Mouse (Mus musculus): ENCODE measurements around the gene Ahr.

Gene Ahr

DNA sequence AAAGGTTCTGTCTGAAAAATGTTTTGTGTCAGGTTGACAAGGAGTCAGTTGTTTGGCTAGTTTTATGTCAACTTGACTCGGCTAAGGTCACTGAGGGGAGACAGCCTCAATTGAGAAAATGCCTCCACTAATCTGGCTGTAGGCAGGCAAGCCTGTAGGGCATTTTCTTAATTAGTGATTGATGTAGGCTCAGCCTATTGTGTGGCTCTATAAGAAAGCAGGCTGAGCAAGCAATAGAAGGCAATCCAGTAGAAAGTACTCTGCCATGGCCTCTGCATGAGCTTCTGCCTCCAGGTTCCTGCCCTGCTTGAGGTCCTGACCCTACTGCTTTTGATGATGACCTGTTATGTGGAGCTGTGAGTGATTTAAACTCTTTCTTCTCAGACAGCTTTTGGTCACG is 33.4 kb downstream of the Ahr start:
- no peak for DNase-seq (ENCODE audit: low spot score)

DNA sequence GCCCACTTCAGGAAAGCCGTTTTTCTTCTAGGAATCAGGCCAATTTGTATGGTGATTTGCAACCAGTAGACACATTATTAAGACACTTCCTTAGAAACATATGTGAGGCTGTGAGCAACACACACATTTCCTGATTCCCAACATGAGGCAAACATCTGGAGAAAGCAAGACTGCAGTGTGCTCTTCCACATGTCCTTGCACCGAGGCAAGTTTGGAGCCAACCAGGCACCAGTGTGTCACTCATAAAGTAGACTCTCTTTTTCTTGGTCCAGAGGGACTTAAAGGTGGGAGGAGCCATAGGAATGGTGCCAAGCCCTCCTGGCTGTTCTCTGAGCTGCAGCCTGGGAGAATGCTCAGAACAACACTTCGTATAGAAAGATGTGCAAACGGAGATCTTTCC is 39.6 kb downstream of the Ahr start:
- DNase-seq (ENCODE audit: low spot score) = no peak

DNA sequence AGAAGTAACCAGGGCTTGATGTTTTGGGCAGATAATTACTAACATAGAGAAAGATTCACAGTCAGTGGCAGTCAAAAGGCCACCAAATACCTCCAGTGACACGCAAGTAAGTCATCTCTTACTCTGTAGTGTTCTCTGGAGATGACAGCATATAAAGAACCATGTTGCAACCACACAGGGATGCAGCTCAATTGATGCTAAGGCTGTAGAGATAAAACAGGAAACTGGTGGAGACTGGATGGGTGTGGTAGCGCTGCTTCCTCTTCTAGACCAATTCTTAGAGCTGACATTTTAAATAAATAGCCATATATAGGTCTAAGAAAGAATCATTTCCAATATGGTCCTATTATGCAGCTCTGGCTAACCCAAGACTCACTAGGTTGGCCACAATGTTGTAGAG is 54.1 kb downstream of the Ahr start:
- DNase-seq (ENCODE audit: low spot score) = no peak

DNA sequence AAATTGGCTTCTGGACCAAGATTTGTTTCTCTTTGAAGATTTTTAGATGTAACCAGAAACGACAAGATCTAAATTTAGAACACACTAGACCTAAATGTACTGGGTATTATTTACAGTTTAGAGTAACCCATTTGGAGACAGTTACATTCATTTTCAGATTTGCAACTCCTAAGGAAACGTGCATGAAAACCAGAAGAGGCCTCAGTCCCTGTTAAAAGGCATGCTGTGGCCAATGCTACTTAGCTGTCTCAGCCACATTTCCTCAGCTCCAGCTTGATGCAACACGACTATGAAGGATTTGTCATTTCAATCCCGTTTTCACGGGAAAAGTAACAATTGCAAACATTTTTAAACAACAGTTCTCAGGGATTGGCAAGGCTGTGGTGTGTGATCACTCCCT is 55.9 kb downstream of the Ahr start:
- DNase-seq (ENCODE audit: low spot score) = no peak

DNA sequence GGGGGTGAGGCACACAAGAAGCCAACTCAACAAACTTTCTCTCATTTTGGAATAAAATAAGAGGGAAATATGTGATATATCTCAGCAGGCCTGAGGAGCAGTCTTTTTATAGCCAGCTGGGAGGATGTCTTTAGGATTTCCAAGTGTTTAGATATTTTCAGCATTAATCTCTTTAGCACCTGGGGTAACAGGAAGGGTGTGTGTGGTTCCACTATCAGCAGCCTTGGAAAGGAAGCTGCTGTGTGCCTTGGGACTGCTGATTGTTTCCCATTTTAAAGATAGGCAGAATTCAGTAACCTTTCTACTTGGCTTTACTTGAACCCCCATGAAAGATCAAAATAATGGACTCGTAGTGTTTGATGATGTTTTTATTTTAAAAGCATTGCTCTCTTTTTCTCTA is 71.4 kb downstream of the Ahr start:
- DNase-seq (ENCODE audit: low spot score) = no peak

DNA sequence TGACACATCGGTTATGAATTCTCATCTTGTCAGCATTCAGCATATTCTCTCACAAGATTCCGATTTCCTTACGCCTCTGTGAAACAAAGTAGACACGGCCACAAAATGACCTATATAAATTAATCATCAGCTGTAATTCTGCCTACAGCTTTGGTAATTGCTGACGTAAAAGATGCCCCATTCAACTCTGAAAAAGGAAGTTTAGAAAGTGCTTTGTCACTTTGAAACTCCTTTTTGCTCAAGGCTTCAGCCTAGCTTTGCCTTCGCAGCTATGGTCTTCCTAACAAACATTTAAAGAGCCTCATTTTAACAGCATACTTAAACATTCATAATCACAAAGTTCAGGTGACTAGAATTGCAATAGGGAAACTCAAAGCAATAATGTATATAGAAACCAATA is 72.2 kb downstream of the Ahr start:
- no peak for DNase-seq (ENCODE audit: low spot score)

DNA sequence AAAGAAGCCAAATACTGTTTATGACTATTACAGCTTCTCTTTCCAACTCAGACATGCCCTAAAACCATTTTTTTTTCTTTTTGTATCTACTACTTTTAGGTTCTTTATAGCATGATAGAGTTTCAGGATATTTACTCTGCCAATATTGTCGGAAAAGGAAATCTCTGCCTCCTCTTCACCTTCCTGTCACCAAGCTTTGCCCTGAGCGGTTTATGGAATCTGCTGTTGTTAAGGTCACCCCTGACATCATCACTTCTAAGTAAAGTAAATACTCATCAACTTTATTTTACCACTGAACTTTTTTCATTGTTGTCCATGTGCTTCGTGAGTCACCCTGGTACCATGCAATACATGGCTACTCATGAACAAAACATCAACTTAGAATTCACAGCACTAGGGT is 75.2 kb downstream of the Ahr start:
- DNase-seq (ENCODE audit: low spot score) = no peak

All from T-cell, adult 2 months (primary cell).